Mouse (Mus musculus) embryonic facial prominence, embryonic 10.5 days (tissue): Measurements from ENCODE around the gene Gna15. TPM values are rescaled to one million over a fixed set of nuclear protein-coding genes. Genes with fewer than 3 reads are reported as not detected.

Experiments used
- DNase-seq: peaks from one replicate; pipeline ENCODE4 v3.0.0-alpha.2; 2017; ENCODE audit warnings: low spot score
- H3K27ac ChIP-seq: fragments of 300-500 bp; sonication (generic); replicated peaks from 2 replicates; pipeline ENCODE4 v1.5.1; 2016; ENCODE audit warnings: mild to moderate bottlenecking
- H3K27me3 ChIP-seq: fragments of 300-500 bp; sonication (generic); replicated peaks from 2 replicates; pipeline ENCODE4 v1.6.1; 2016; ENCODE audit warnings: low read depth, mild to moderate bottlenecking; ENCODE audit not compliant: poor library complexity, severe bottlenecking
- H3K36me3 ChIP-seq: fragments of 300-500 bp; sonication (generic); replicated peaks from 2 replicates; pipeline ENCODE4 v1.6.1; 2016; ENCODE audit warnings: mild to moderate bottlenecking, moderate library complexity
- H3K4me1 ChIP-seq: fragments of 300-500 bp; sonication (generic); 2 replicates; pipeline ENCODE4 v1.6.1; 2016
- H3K4me3 ChIP-seq: fragments of 300-500 bp; sonication (generic); 2 replicates; pipeline ENCODE4 v1.5.1; 2016; ENCODE audit warnings: mild to moderate bottlenecking, moderate library complexity
- H3K9me3 ChIP-seq: fragments of 300-500 bp; sonication (generic); 2 replicates; pipeline ENCODE4 v1.6.1; 2016; ENCODE audit warnings: mild to moderate bottlenecking
- WGBS: fragments of 180-500 bp; shearing (Covaris S2); methylation state at CpG from one replicate; pipeline ENCODE4 v1.1.7; 2016; 5-methylcytosine and 5-hydroxymethylcytosine counted together
- polyA plus RNA-seq: library from polyadenylated mRNA; unstranded; fragments of >200 nt; fragmentation: Nextera tagmentation; extraction: Ambion mirVana; gene quantifications from 2 replicates; pipeline ENCODE4 v1.2.1, GENCODE M21; 2016

Gna15 gene
- polyA plus RNA-seq, 1 experiment from 2014 or later, result 1.2 TPM

- Histone ChIP-seq H3K36me3 (peaks cover 82% of the 10 kb centered on the region), H3K4me3 (no peak overlapping the region), H3K27me3 (no peaks in the 10 kb centered on the region), H3K27ac (no peak overlapping the region), H3K9me3 (no peaks in the 10 kb centered on the region), H3K4me1 (peaks cover 19% of the 10 kb centered on the region)
- WGBS, result 79% methylated on average over 6 of the region's 6 CpGs
- no peak for DNase-seq
Observed at GRCm38 (mm10) chr10:81536734-81537133, 12.7 kb upstream of the Gna15 start.

- Histone ChIP-seq H3K4me1 (peaks cover 12% of the 10 kb centered on the region), H3K27ac (no peak overlapping the region), H3K9me3 (no peaks in the 10 kb centered on the region), H3K36me3 (peaks cover 85% of the 10 kb centered on the region), H3K27me3 (no peaks in the 10 kb centered on the region), H3K4me3 (no peak overlapping the region)
- no peak for DNase-seq
- 59% methylated on average over 16 of the region's 16 CpGs for WGBS
Observed at GRCm38 (mm10) chr10:81534826-81535225, 10.8 kb upstream of the Gna15 start.

GRCm38 (mm10) chr10:81526779-81527178 is 2.8 kb upstream of the Gna15 start:
- 17% methylated on average over 14 of the region's 14 CpGs for WGBS
- Histone ChIP-seq H3K4me1 (peaks cover 8% of the 10 kb centered on the region; the same call in 1 of the 2 replicates), H3K4me3 (no peak overlapping the region), H3K27ac (no peak overlapping the region), H3K27me3 (peaks cover 26% of the 10 kb centered on the region), H3K9me3 (no peaks in the 10 kb centered on the region), H3K36me3 (peaks cover 39% of the 10 kb centered on the region)
- DNase-seq, result peak; percentile 82

GRCm38 (mm10) chr10:81525017-81525694 is 1.1 kb upstream of the Gna15 start:
- Histone ChIP-seq H3K36me3 (peaks cover 23% of the 10 kb centered on the region), H3K27ac (no peak overlapping the region), H3K9me3 (no peaks in the 10 kb centered on the region), H3K4me3 (no peak overlapping the region), H3K27me3 (peaks cover 26% of the 10 kb centered on the region), H3K4me1 (peaks cover 8% of the 10 kb centered on the region; the same call in 1 of the 2 replicates)
- DNase-seq, result no peak
- 65% methylated on average over 13 of the region's 13 CpGs for WGBS

GRCm38 (mm10) chr10:81523570-81523969 is 455 bp downstream of the Gna15 start:
- H3K9me3 ChIP-seq, result no peaks in the 10 kb centered on the region
- peaks cover 8% of the 10 kb centered on the region; the same call in 1 of the 2 replicates for H3K4me1 ChIP-seq
- 0 out of 2 replicates have a peak overlapping the region, but pooled peaks have one; percentile 36 for H3K27ac ChIP-seq
- WGBS, result 19% methylated on average over 19 of the region's 19 CpGs
- H3K4me3 ChIP-seq, result peak overlapping the region; percentile 24
- peaks cover 26% of the 10 kb centered on the region for H3K27me3 ChIP-seq
- DNase-seq, result no peak
- H3K36me3 ChIP-seq, result peaks cover 7% of the 10 kb centered on the region

DNA sequence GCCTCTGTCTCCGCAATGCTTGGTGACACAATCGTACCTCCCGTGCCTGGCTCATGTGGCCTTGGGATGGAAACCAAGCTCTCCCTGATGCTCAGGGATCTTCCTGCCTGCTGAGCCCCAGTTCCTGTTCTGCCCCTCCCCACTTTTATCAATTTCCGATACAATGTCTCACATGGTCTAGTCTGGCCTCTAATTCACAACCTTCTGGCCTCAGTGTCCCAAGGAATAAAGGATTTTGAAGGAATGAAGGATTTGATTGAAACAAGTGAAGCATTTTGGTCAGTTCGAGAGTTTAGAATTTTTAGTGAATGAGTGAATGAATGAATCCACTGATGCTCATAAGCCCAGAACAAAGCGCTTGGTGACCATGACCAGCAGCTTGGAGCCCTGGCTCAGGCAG is 883 bp downstream of the Gna15 start:
- Histone ChIP-seq H3K4me3 (0 out of 2 replicates have a peak overlapping the region, but pooled peaks have one; percentile 24), H3K36me3 (peaks cover 3% of the 10 kb centered on the region; the same call in 1 of the 2 replicates), H3K27ac (no peak overlapping the region), H3K27me3 (peaks cover 28% of the 10 kb centered on the region), H3K9me3 (no peaks in the 10 kb centered on the region), H3K4me1 (peaks cover 8% of the 10 kb centered on the region; the same call in 1 of the 2 replicates)
- WGBS, result 79% methylated on average over 6 of the region's 6 CpGs
- no peak for DNase-seq

- Histone ChIP-seq H3K27me3 (peaks cover 37% of the 10 kb centered on the region), H3K27ac (no peak overlapping the region), H3K4me1 (peaks cover 8% of the 10 kb centered on the region; the same call in 1 of the 2 replicates), H3K36me3 (no peaks in the 10 kb centered on the region), H3K9me3 (no peaks in the 10 kb centered on the region), H3K4me3 (no peak overlapping the region)
- DNase-seq, result no peak
- WGBS, result 76% methylated on average over 3 of the region's 3 CpGs
Observed at GRCm38 (mm10) chr10:81519978-81520365, 4.1 kb downstream of the Gna15 start.

DNA sequence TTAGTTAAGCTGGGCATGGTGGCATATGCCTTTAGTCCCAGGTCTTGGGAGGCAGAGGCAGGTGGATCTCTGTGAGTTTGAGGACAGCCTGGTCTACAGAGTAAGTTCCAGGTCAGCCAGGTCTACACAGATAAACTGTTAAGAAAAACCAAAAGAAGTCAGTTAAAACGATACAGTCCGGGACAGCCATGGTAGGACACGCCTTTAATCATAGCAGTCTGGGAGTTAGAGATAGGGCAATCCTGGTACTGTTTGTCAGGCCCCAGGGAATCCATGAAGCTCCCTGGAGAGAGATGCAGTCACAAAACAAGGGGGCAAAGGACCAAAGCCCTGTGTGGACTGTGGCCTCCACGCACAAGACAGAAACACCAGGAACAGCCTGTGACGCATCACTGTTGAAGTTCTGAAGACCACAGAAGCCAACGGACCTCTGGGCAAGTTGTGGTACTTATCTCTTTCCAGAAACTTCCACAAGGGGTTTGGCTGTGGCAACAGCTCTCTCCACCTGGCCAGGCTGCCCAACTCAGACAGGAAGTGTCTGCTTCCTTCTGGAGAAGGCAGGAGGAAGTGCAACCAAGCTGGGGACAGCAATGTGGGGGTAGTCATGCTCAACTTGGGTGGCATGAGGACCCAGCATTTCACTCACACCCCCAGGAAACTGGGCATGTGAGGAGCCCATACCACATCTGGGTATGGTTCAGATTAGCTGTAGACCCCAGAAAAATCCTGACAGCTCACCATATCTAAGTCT is 4.6 kb downstream of the Gna15 start:
- H3K27ac ChIP-seq, result no peak overlapping the region
- peaks cover 8% of the 10 kb centered on the region; the same call in 1 of the 2 replicates for H3K4me1 ChIP-seq
- H3K4me3 ChIP-seq, result no peak overlapping the region
- H3K36me3 ChIP-seq, result no peaks in the 10 kb centered on the region
- no peak for DNase-seq
- 83% methylated on average over 6 of the region's 6 CpGs for WGBS
- peaks cover 32% of the 10 kb centered on the region for H3K27me3 ChIP-seq
- H3K9me3 ChIP-seq, result no peaks in the 10 kb centered on the region

DNA sequence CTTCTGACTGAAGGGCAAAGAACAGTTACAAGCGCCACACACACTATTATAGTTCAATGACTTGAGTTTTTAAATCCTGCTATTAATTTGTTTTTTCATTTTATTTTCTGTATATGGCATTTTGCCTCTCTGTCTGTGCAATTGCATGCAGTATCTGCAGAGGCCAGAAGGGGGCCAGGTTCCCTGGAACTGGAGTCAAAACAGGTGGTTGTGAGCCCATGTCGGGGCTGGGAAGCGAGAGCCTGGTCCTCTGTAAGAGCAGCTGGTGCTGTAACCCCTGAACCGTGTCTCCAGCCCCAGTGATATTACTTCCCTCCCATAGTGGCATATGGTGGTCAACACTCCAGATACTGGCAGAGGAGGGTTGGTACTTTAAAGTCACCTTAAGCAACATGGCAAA is 5.5 kb downstream of the Gna15 start:
- WGBS, result 17% methylated on average over 4 of the region's 4 CpGs
- H3K27me3 ChIP-seq, result peaks cover 25% of the 10 kb centered on the region

DNA sequence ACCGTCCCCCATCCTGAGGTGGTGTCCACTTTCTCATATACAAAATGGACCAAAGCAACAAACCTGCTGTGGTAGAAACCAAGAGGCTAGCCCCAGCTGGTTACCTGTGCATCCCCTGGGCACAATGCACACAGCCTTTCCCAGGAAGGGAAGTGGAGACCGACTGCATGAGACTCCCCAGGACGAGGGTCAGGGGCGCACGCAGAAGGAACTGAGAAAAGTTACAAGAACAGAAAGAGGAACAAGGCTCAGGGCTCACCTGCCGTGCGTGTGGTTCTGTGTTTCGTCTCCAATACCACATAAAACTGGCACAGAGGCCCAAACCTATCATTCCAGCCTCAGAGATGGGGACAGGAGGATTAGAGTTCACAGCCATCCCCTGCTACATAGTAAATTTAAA is 6.8 kb downstream of the Gna15 start:
- Histone ChIP-seq H3K4me3 (no peak overlapping the region), H3K27me3 (peaks cover 30% of the 10 kb centered on the region), H3K27ac (no peak overlapping the region), H3K9me3 (peaks cover 8% of the 10 kb centered on the region; the same call in 1 of the 2 replicates), H3K4me1 (0 out of 2 replicates have a peak, but pooled peaks cover 2% of the 10 kb centered on the region), H3K36me3 (no peaks in the 10 kb centered on the region)
- DNase-seq, result no peak
- 81% methylated on average over 8 of the region's 8 CpGs for WGBS

More for the DNA sequence above, 5.5 kb downstream of the Gna15 start:
- Histone ChIP-seq H3K4me1 (no peaks in the 10 kb centered on the region), H3K36me3 (no peaks in the 10 kb centered on the region), H3K9me3 (peaks cover 7% of the 10 kb centered on the region; the same call in 1 of the 2 replicates), H3K4me3 (no peak overlapping the region), H3K27ac (no peak overlapping the region)
- peak; percentile 74 for DNase-seq

GRCm38 (mm10) chr10:81513798-81514197 is 10.2 kb downstream of the Gna15 start:
- no peak for DNase-seq
- Histone ChIP-seq H3K36me3 (no peaks in the 10 kb centered on the region), H3K4me3 (no peak overlapping the region), H3K27me3 (peaks cover 47% of the 10 kb centered on the region), H3K27ac (no peak overlapping the region), H3K9me3 (peaks cover 8% of the 10 kb centered on the region; the same call in 1 of the 2 replicates), H3K4me1 (0 out of 2 replicates have a peak, but pooled peaks cover 7% of the 10 kb centered on the region)
- 84% methylated on average over 5 of the region's 5 CpGs for WGBS

- Histone ChIP-seq H3K4me1 (peaks cover 9% of the 10 kb centered on the region; the same call in 1 of the 2 replicates), H3K9me3 (peaks cover 8% of the 10 kb centered on the region; the same call in 1 of the 2 replicates), H3K27ac (no peak overlapping the region), H3K27me3 (peaks cover 32% of the 10 kb centered on the region), H3K4me3 (no peak overlapping the region), H3K36me3 (no peaks in the 10 kb centered on the region)
- WGBS, result 83% methylated on average over 14 of the region's 14 CpGs
- DNase-seq, result no peak
Observed at GRCm38 (mm10) chr10:81510246-81510810, 13.7 kb downstream of the Gna15 start.
